ENCODE assay signal across 7 mouse cellular contexts in genomic region chr9:64178974-64179646, GRCm38 (mm10). TPM values are rescaled to one million over a fixed set of nuclear protein-coding genes. Genes with fewer than 3 reads are reported as not detected.
DNase-seq lines count a peak whose midpoint lies in the region; ATAC-seq and TF ChIP-seq lines count a peak whose summit lies in the region.

Gene Snapc5, plus strand, starts transcription at chr9:64179274.

- H3K4me3 ChIP-seq in embryonic facial prominence, embryonic 12.5 days: peak within 1 kb of the TSS; percentile 59
- peak within 1 kb of the TSS; percentile 98 for H3K4me3 ChIP-seq in kidney, adult 2 months (ENCODE audit: insufficient read depth, low read depth, low read length)
- peak within 1 kb of the TSS; percentile 63 for H3K4me3 ChIP-seq in limb, embryonic 12.5 days (replicated peaks)
- H3K4me3 ChIP-seq in midbrain, embryonic 15.5 days: peak within 1 kb of the TSS; percentile 54
- peak within 1 kb of the TSS; percentile 87 for H3K4me3 ChIP-seq in spleen, adult 2 months (ENCODE audit: extremely low read depth, insufficient read depth, insufficient read length)

- peak; percentile 87 for DNase-seq in adrenal gland, postnatal 25 days
- DNase-seq in heart, adult 18-20 months: peak; percentile 90 to 93
- peak; percentile 93 for DNase-seq in kidney, adult 2 months
- DNase-seq in spleen, adult 2 months (ENCODE audit: low read depth in 1 of 2, low spot score in 2 of 2): peak; percentile 85 to 89

- no peaks in the 10 kb centered on the region for H3K27me3 ChIP-seq in embryonic facial prominence, embryonic 12.5 days
- no peaks in the 10 kb centered on the region for H3K27me3 ChIP-seq in kidney, adult 2 months (replicated peaks; ENCODE audit: control insufficient read depth, insufficient read depth, low read length)
- no peaks in the 10 kb centered on the region for H3K27me3 ChIP-seq in limb, embryonic 12.5 days
- no peaks in the 10 kb centered on the region for H3K27me3 ChIP-seq in midbrain, embryonic 15.5 days (replicated peaks)
- no peaks in the 10 kb centered on the region for H3K27me3 ChIP-seq in spleen, adult 2 months (ENCODE audit: control insufficient read depth, insufficient read depth, low read length)

- peak within 1 kb of the TSS; percentile 78 for H3K27ac ChIP-seq in embryonic facial prominence, embryonic 12.5 days
- H3K27ac ChIP-seq in kidney, adult 2 months (ENCODE audit: insufficient read depth, low read depth, low read length): peak within 1 kb of the TSS; percentile 77
- H3K27ac ChIP-seq in limb, embryonic 12.5 days: peak within 1 kb of the TSS; percentile 86
- H3K27ac ChIP-seq in midbrain, embryonic 15.5 days: peak within 1 kb of the TSS; percentile 83
- peak within 1 kb of the TSS; percentile 89 for H3K27ac ChIP-seq in spleen, adult 2 months (ENCODE audit: insufficient read depth, low read length)

- no peaks in the 10 kb centered on the region for H3K9me3 ChIP-seq in embryonic facial prominence, embryonic 12.5 days
- H3K9me3 ChIP-seq in limb, embryonic 12.5 days: no peaks in the 10 kb centered on the region
- no peaks in the 10 kb centered on the region for H3K9me3 ChIP-seq in midbrain, embryonic 15.5 days

- peak within 1 kb of the TSS; percentile 62 for H3K9ac ChIP-seq in embryonic facial prominence, embryonic 12.5 days
- H3K9ac ChIP-seq in limb, embryonic 12.5 days (replicated peaks): peak within 1 kb of the TSS; percentile 69
- peak within 1 kb of the TSS; percentile 42 for H3K9ac ChIP-seq in midbrain, embryonic 15.5 days

- peaks cover 13% of the 10 kb centered on the region for H3K4me1 ChIP-seq in embryonic facial prominence, embryonic 12.5 days
- H3K4me1 ChIP-seq in kidney, adult 2 months (ENCODE audit: control insufficient read depth, insufficient read depth, low read length): peaks cover 7% of the 10 kb centered on the region; the same call in 1 of the 2 replicates
- H3K4me1 ChIP-seq in limb, embryonic 12.5 days (replicated peaks): peaks cover 24% of the 10 kb centered on the region
- peaks cover 26% of the 10 kb centered on the region for H3K4me1 ChIP-seq in midbrain, embryonic 15.5 days
- H3K4me1 ChIP-seq in spleen, adult 2 months (ENCODE audit: control insufficient read depth, insufficient read depth, insufficient read length): no peaks in the 10 kb centered on the region

- TF ChIP-seq POLR2A in kidney, adult 2 months (IDR thresholded peaks at IDR 0.05; ENCODE audit: low read depth, low read length): peak; percentile 80
- TF ChIP-seq POLR2A in spleen, adult 2 months (IDR thresholded peaks at IDR 0.05; ENCODE audit: low read depth, low read length): peak; percentile 74

- peak; percentile 56 for TF ChIP-seq CTCF in kidney, adult 2 months (conservative IDR thresholded peaks at IDR 0.05; ENCODE audit: insufficient read depth, insufficient read length, low read depth, low read length)
- TF ChIP-seq CTCF in spleen, adult 2 months (IDR thresholded peaks at IDR 0.05; ENCODE audit: extremely low read depth, insufficient read depth, insufficient read length, insufficient replicate concordance): peak; percentile 23; the same call in 1 of the 2 replicates

- WGBS in embryonic facial prominence, embryonic 12.5 days: under 1% methylated on average over 35 of the region's 35 CpGs
- WGBS in kidney, adult 2 months: under 1% methylated on average over 35 of the region's 35 CpGs
- WGBS in limb, embryonic 12.5 days: under 1% methylated on average over 35 of the region's 35 CpGs
- WGBS in midbrain, embryonic 15.5 days: under 1% methylated on average over 35 of the region's 35 CpGs
- under 1% methylated on average over 35 of the region's 35 CpGs for WGBS in spleen, adult 2 months

- peak; percentile 88 for ATAC-seq in embryonic facial prominence, embryonic 12.5 days (ENCODE audit: insufficient number of reproducible peaks, insufficient read depth, low FRiP score, low TSS enrichment)
- ATAC-seq in limb, embryonic 12.5 days (ENCODE audit: insufficient number of reproducible peaks, insufficient read depth, low FRiP score, low TSS enrichment, low read depth): peak; percentile 93
- peak; percentile 93 for ATAC-seq in midbrain, embryonic 15.5 days (replicated peaks)

- H3K4me2 ChIP-seq in embryonic facial prominence, embryonic 12.5 days (replicated peaks): peak within 1 kb of the TSS; percentile 57
- peak within 1 kb of the TSS; percentile 63 for H3K4me2 ChIP-seq in limb, embryonic 12.5 days
- peak within 1 kb of the TSS; percentile 54 for H3K4me2 ChIP-seq in midbrain, embryonic 15.5 days

- H3K36me3 ChIP-seq in embryonic facial prominence, embryonic 12.5 days: peaks cover 56% of the 10 kb centered on the region
- peaks cover 17% of the 10 kb centered on the region for H3K36me3 ChIP-seq in kidney, adult 2 months (ENCODE audit: control insufficient read depth, insufficient read depth, low read length)
- H3K36me3 ChIP-seq in limb, embryonic 12.5 days: peaks cover 76% of the 10 kb centered on the region
- H3K36me3 ChIP-seq in midbrain, embryonic 15.5 days (replicated peaks): peaks cover 48% of the 10 kb centered on the region
- H3K36me3 ChIP-seq in spleen, adult 2 months (ENCODE audit: control insufficient read depth, insufficient read depth, low read length): peaks cover 36% of the 10 kb centered on the region

RNA-seq across cellular contexts. Expression of gene Snapc5, which starts in this region (rescaled TPM):
- 23.2 and 25.0 TPM in 2 replicates for total RNA-seq in adrenal gland, postnatal 25 days (2021)
- polyA plus RNA-seq in embryonic facial prominence, embryonic 12.5 days (2016; fragmentation: Nextera tagmentation; extraction: Ambion mirVana): 28.9 and 29.5 TPM in 2 replicates
- 10 to 100 TPM; 20.2 to 23.9 TPM for total RNA-seq in heart, adult 18-20 months (2021)
- polyA plus RNA-seq in kidney, adult 2 months (2012; rRNA removed): 15.8 and 24.9 TPM in 2 replicates
- 28.3 and 29.3 TPM in 2 replicates for polyA plus RNA-seq in limb, embryonic 12.5 days (2016; fragmentation: Nextera tagmentation; extraction: Ambion mirVana)
- polyA plus RNA-seq in midbrain, embryonic 15.5 days (2015; fragmentation: Nextera tagmentation; extraction: Ambion mirVana): 33.9 and 36.6 TPM in 2 replicates
- 4.0 and 5.4 TPM in 2 replicates for polyA plus RNA-seq in spleen, adult 2 months (2012; rRNA removed)

Comparison
In these comparisons a context has a peak if more than half of its experiments do, and no peak if none do; other contexts are left out.
1. Peak in every context shown above with its lines: DNase-seq, ATAC-seq, H3K4me3 ChIP-seq and H3K27ac ChIP-seq.